Mouse (Mus musculus) intestine, embryonic 16.5 days (tissue): ENCODE data around the gene Igsf6. TPM values are rescaled to one million over a fixed set of nuclear protein-coding genes. Genes with fewer than 3 reads are reported as not detected.

Source experiments
- ATAC-seq: fragments of 200-750 bp; cut with Nextera tagmentation; 2 replicates; pipeline ENCODE4 v1.8.0; 2017; ENCODE audit warnings: moderate TSS enrichment, moderate library complexity
- H3K27ac ChIP-seq: fragments of 300-500 bp; sonication (generic); 2 replicates; pipeline ENCODE4 v1.5.1; 2014; ENCODE audit warnings: mild to moderate bottlenecking, low read length
- H3K27me3 ChIP-seq: fragments of 300-500 bp; sonication (generic); replicated peaks from 2 replicates; pipeline ENCODE4 v1.6.1; 2014; ENCODE audit warnings: low read length, control low read depth, mixed read lengths; ENCODE audit not compliant: control insufficient read depth, insufficient read depth
- H3K36me3 ChIP-seq: fragments of 300-500 bp; sonication (generic); 2 replicates; pipeline ENCODE4 v1.6.1; 2014; ENCODE audit warnings: low read length, control low read depth; ENCODE audit not compliant: control insufficient read depth, insufficient read depth
- H3K4me1 ChIP-seq: fragments of 300-500 bp; sonication (generic); 2 replicates; pipeline ENCODE4 v1.6.1; 2014; ENCODE audit warnings: low read length, control low read depth, mixed read lengths; ENCODE audit not compliant: control insufficient read depth, insufficient read depth
- H3K4me2 ChIP-seq: fragments of 300-500 bp; sonication (generic); 2 replicates; pipeline ENCODE4 v1.6.1; 2014; ENCODE audit warnings: low read depth, low read length, control low read depth
- H3K4me3 ChIP-seq: fragments of 300-500 bp; sonication (generic); 2 replicates; pipeline ENCODE4 v1.5.1; 2014; ENCODE audit warnings: mild to moderate bottlenecking, low read length
- H3K9ac ChIP-seq: fragments of 300-500 bp; sonication (generic); 2 replicates; pipeline ENCODE4 v1.6.1; 2014; ENCODE audit warnings: low read depth, low read length
- H3K9me3 ChIP-seq: fragments of 300-500 bp; sonication (generic); 2 replicates; pipeline ENCODE4 v1.6.1; 2016; ENCODE audit warnings: low read length, control low read depth; ENCODE audit not compliant: control insufficient read depth
- WGBS: fragments of 180-500 bp; shearing (Covaris S2); extraction: QIAGEN DNeasy Blood & Tissue Kit; methylation state at CpG from one replicate; pipeline ENCODE4 v1.1.7; 2014; 5-methylcytosine and 5-hydroxymethylcytosine counted together
- polyA plus RNA-seq: library from polyadenylated mRNA; unstranded; fragments of >200 nt; fragmentation: Nextera tagmentation; extraction: Ambion mirVana; gene quantifications from 2 replicates; pipeline ENCODE4 v1.2.1, GENCODE M21; 2015

The Igsf6 gene
- polyA plus RNA-seq, 1 experiment from 2014 or later: 2.6 TPM

- H3K9ac ChIP-seq: no peak overlapping the region
- no peak for ATAC-seq
- no peak overlapping the region for H3K4me3 ChIP-seq
- H3K4me2 ChIP-seq: no peak overlapping the region
- H3K36me3 ChIP-seq: no peaks in the 10 kb centered on the region
- H3K9me3 ChIP-seq: no peaks in the 10 kb centered on the region
- WGBS: 30% methylated on average over 8 of the region's 8 CpGs
- no peaks in the 10 kb centered on the region for H3K4me1 ChIP-seq
- H3K27ac ChIP-seq: no peak overlapping the region
- H3K27me3 ChIP-seq: no peaks in the 10 kb centered on the region
Observed at GRCm38 (mm10) chr7:121020277-121020676, 54.1 kb downstream of the Igsf6 start.

DNA sequence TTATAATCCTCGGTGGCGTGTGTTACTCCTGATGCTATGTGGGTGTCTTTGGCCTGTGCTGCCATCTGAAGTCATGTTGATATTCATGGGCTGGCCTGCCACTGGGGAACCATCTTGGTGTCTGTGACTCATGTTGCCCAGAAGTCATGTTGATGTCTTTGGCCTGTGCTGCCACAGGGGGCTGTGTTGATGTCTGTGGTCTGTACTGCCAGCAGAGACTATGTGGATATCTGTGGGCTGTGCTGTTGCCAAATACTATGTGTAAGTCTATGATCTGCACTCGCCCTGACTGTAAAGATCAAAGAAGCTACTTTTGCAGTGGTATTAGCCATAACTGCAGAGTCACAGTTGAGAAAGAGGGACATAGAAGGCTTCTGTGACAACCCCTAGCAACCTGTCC lies 55.6 kb downstream of the Igsf6 start:
- Histone ChIP-seq H3K4me2 (no peak overlapping the region), H3K27me3 (no peaks in the 10 kb centered on the region), H3K9me3 (no peaks in the 10 kb centered on the region), H3K27ac (no peak overlapping the region), H3K36me3 (no peaks in the 10 kb centered on the region), H3K9ac (no peak overlapping the region), H3K4me3 (no peak overlapping the region), H3K4me1 (no peaks in the 10 kb centered on the region)
- no peak for ATAC-seq
- 81% methylated on average over 3 of the region's 3 CpGs for WGBS

- no peak for ATAC-seq
- no peaks in the 10 kb centered on the region for H3K27me3 ChIP-seq
- no peak overlapping the region for H3K9ac ChIP-seq
- H3K27ac ChIP-seq: no peak overlapping the region
- H3K4me3 ChIP-seq: no peak overlapping the region
- no peaks in the 10 kb centered on the region for H3K4me1 ChIP-seq
- no peaks in the 10 kb centered on the region for H3K9me3 ChIP-seq
- H3K4me2 ChIP-seq: no peak overlapping the region
- no peaks in the 10 kb centered on the region for H3K36me3 ChIP-seq
- WGBS: 74% methylated on average over 10 of the region's 10 CpGs
Observed at GRCm38 (mm10) chr7:121014486-121014885, 59.9 kb downstream of the Igsf6 start.

Other genes starting within 250 kb of the Igsf6 start
- 54.1 and 59.6 TPM in 2 replicates for gene Eef2k, start 231.7 kb downstream of the Igsf6 start, polyA plus RNA-seq
- gene Polr3e, start 156.8 kb downstream of the Igsf6 start, polyA plus RNA-seq: 37.5 and 37.9 TPM in 2 replicates
- 15.7 and 19.8 TPM in 2 replicates for gene Cdr2, start 92.3 kb downstream of the Igsf6 start, polyA plus RNA-seq
- gene Mfsd13b, start 92.1 kb downstream of the Igsf6 start, polyA plus RNA-seq: 0.38 and 0.99 TPM in 2 replicates
- 121 and 123 TPM in 2 replicates for gene Mettl9, start 40.1 kb downstream of the Igsf6 start, polyA plus RNA-seq
- 0.06 TPM in 2 replicates for gene Otoa, start 7.1 kb upstream of the Igsf6 start, polyA plus RNA-seq